Mouse (Mus musculus) small intestine, adult 2 months (tissue): Measurements from ENCODE around the gene Pla2g6.

Experiments used
- CTCF ChIP-seq: fragments of 200-500 bp; IDR thresholded peaks from 2 replicates; pipeline ENCODE4 v1.5.1; 2012; ENCODE audit warnings: low read depth, mild to moderate bottlenecking, control low read depth, inconsistent platforms, low read length, moderate library complexity, mixed read lengths; ENCODE audit not compliant: insufficient replicate concordance, insufficient read length; ENCODE audit errors: extremely low read depth
- POLR2A ChIP-seq: fragments of 200-500 bp; IDR thresholded peaks from 2 replicates; pipeline ENCODE4 v1.6.1; 2012; ENCODE audit warnings: low read depth, mild to moderate bottlenecking, control low read depth, inconsistent platforms, low read length, moderate library complexity

- TF ChIP-seq CTCF = no peak
- TF ChIP-seq POLR2A = no peak
Observed at GRCm38 (mm10) chr15:79322281-79322990, 5.8 kb downstream of the Pla2g6 start.
